Mouse (Mus musculus): ENCODE measurements around the gene Tmem185a.
A peak's percentile ranks its signal among the peaks of the same experiment; 100 is the strongest.
"Not testable (repeated sequence)": the region's sequence is repeated elsewhere in the genome, so short reads cannot be mapped to it uniquely, and the experiment has no call there.

Gene Tmem185a

GRCm38 (mm10) chrX:70476792-70477776, at the start of gene Tmem185a:
Gene Tmem185a, minus strand, starts transcription at chrX:70477180.
- peak; percentile 78 for DNase-seq

GRCm38 (mm10) chrX:70514413-70514812, 37.4 kb upstream of the Tmem185a start:
- not testable (repeated sequence) for DNase-seq

GRCm38 (mm10) chrX:70487328-70487727, 10.3 kb upstream of the Tmem185a start:
- not testable (repeated sequence) for DNase-seq

DNA sequence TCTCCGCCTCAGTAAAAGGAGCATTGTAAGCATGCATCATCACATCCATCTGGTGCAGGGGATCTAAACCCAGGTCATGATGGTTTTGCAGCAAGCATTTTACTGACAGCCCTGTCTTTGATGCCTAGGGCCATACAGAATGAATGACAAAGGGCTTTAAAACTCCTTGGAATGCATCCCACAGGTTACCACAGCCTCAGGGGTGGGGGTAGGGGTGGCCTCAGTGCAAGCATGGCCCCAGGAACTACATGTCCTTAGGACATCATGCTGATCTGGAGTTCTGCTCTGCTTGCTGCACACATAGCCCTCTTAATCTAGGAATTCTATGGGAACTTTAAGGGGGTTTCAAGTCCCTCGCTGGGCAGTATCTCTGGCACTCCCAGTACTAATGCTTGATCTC, 5.2 kb upstream of the Tmem185a start:
- DNase-seq: no peak

DNA sequence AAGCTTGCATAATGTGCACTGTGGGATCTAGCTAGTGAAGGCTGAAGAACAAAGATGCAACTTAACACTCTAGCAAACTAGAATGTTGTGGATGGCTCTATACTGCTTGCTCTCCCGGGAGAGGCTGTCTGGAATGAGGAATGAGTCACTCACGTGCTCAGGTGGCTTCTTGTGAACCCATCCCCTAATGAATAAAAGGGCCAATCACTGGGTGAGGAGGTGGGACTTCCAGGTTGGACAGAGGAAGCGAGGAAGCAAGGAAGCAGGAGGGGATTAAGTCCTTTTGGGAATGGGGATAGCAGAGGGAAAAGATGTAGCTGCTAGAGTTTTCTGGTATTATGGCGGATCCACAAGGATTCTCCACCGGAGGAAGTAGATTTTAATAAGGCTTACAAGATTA, 1.7 kb upstream of the Tmem185a start:
- DNase-seq: no peak

DNA sequence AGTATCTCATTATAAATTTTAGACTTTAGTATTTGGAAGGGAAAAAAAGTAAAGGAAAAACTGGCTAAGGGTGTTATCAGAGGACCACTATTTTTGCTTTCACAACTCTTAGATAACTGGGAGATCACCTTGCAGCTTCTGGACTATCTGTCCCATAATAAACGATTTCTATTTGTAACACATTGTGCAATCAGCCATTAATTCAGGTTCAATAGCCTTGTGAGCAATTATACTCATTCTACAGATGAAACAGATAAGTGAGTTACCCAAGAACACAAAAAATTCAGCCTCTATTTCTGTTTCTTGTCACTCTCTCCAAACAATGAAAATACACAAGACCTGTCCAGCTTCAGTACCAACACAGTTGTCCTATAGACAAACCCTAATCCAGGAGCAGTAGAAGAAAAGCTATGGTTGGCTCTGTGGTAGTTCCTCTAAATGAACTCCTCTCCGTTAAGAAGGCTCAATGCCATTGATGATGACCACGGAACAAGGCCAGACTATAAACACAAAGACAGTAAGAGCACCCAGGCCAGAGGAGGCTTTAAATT, 1.7 kb downstream of the Tmem185a start:
- DNase-seq: no peak

DNA sequence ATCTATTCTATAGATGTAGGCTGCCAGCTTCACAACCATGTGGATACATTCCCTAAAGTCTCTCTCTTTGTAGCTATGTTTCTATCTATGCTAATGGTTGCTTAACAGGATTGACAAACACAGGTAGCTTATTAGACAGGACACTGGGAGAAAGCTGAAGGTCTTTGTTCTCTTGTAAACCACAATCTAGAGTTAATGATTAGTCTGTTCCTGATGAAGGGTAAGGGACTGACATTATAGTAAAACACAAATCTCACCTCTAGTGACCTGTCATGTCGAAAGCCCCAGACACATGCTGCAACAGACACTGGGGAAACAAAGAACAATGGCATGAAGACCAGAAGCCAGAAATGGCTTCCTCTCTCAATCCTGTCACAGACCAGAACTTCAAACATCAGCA, 10.1 kb downstream of the Tmem185a start:
- no peak for DNase-seq

DNA sequence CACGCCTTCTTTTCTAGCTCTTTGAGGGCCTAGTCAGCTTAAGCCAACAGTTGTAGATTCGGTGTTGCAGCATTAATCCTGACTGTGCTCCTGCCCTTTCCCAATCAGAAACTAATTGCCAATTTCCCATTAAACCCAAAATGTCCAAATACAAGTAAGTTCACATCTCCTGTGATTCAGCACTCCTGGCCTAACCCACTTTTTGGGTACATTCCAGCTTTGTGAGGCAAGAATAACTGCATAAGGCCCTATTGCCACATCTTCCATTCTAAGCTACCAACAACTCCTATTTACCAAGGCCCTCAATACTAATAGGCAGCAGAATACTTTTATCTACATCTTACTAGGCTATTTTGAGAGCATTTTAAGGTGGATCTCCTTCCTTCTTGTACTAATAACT, 11.5 kb downstream of the Tmem185a start:
- DNase-seq: no peak

DNA sequence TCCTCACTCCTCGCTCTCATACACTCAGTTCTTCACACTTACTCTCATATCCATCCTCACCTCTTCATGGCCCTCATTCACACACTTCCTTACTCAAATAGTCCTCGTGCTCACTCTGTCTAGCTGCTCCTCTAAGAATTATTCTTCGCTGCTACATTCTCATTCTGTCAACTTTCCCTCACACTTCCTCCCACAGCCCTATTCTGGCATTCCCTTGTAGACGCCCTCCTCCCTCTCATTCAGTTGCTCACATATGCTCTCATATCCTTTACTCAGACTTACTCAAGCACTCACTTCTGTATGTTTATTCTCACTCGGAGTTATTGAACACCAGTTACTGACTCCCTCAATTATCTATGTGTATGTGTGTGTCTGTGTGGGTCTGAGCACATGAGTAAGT, 13.4 kb downstream of the Tmem185a start:
- no peak for DNase-seq

- not testable (repeated sequence) for DNase-seq
Measured at GRCm38 (mm10) chrX:70452359-70452758, 24.6 kb downstream of the Tmem185a start.

DNA sequence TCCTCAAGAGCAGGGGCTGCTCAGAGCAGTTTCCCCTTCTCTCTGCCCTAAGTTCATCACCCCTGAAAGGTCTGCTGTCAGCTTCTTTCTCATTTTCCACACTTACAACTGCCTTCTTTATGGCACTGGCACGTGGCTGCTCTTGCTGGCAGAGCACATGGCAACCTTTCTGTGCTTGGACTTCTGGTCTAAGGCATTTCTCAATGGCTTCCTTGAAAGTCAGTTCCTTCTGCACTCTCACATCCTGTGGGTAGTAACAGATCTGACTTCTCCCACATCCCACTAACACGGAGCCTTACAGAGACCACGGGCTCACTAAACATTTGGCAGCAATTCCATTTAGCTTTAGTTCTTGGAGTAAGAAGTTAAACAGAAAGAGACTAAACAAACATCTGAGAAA, 51.5 kb downstream of the Tmem185a start:
- DNase-seq: not testable (repeated sequence)

All from kidney, adult 9 months (tissue).